Mouse (Mus musculus): ENCODE results near the gene Cbx4. TPM values are rescaled to one million over a fixed set of nuclear protein-coding genes. Genes with fewer than 3 reads are reported as not detected.

Gene Cbx4
- polyA plus RNA-seq, 1 experiment from 2014 or later: 7.0 TPM

DNA sequence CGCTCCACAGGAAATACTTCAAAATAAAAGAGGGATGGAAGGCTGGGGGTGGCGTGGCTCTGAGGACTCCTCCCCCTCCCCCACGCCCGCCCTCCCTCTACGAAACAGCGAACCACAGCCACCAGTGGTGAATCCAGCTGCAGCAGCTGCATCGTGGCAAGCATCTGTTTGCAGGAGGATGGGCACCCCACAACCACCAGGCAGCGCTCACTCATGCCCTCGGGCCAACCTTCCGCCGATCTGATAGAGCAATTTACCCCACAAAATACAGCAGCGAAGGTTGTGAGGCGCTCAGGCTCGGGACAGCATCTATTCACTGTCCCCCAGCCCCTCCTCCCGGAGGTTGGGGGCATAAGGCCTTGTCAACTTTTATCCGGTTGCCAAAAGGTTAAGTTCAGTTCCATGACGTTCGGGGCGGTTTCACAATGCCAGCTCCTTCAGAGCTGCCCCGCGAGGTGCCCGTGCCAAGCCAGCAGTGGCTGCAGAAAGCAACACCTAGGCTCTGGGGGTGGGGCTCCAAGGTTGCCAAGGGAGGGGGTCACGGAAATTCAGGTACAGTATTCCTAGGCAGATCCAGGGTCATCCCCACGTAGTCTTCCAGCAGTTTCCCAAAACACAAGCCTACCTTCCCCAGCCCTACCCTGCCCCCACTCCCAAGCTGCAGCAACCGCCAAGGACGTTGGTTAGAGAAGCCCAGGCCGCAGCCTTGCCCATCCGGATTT, 2.1 kb downstream of the Cbx4 start:
- Histone ChIP-seq H3K4me2 (ENCODE audit: low read depth, low read length, severe bottlenecking) (peak overlapping the region; percentile 84), H3K4me1 (replicated peaks; ENCODE audit: control insufficient read depth, insufficient read depth, low read length) (peaks cover 54% of the 10 kb centered on the region), H3K27me3 (ENCODE audit: control insufficient read depth, insufficient read depth, low read length) (peaks cover 69% of the 10 kb centered on the region), H3K9me3 (ENCODE audit: control insufficient read depth, low read length) (no peaks in the 10 kb centered on the region), H3K4me3 (ENCODE audit: low read depth, low read length) (peak overlapping the region; percentile 79), H3K36me3 (ENCODE audit: control insufficient read depth, insufficient read depth, low read length) (no peaks in the 10 kb centered on the region), H3K27ac (ENCODE audit: low read depth, low read length) (no peak overlapping the region), H3K9ac (ENCODE audit: low read length) (peak overlapping the region; percentile 86)
- no peak for ATAC-seq (replicated peaks; ENCODE audit: low FRiP score)
- DNase-seq (ENCODE audit: low spot score): peak; percentile 61
- WGBS: 2% methylated on average over 28 of the region's 28 CpGs

DNA sequence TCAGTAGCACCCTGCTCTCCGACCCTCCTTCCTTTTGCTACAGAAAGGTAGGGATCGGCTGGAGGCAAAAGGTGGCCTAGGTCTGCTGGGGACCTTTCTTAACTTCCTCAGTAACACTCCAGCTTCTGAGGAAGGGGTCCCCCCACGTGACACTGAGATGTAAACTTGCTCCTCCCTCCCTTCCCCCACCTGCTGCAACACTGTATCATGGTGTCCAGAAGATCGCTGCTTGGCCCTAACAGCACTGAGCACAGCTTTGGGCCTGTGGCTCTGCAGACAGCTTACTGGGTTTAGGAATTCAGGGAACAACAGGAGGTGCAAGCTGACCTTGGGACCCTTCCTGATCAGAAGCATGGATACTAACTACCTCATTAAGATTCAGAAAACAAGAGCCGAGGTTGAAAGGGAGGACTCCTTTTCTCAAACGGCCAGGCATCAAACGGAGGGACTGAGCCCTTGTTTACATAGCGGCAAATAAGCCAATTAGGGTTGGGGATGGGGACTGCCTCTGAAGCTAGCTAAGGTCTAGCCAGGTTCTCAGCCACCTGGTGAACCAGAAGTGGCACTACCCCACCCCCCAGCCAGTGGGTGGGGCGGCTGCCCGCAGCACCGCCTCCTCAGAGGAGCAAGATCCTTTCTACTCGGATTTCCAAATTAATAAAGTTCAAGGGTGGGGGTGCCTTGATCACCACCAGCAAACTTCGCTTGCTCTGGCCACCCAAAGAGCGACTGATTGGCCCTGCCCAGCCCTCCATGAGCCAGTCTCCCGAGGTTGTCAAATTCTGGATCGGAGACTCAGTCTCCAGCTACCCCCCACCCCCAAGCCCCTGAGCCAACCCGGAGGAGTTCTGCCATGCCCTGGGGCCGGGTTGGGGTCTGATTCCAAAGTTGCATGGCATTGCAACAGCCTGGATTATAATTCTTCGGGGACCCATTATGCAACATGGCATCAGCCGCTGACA, 3.1 kb downstream of the Cbx4 start:
- peak overlapping the region; percentile 79; the same call in 1 of the 2 replicates for H3K4me3 ChIP-seq (ENCODE audit: low read depth, low read length)
- H3K36me3 ChIP-seq (ENCODE audit: control insufficient read depth, insufficient read depth, low read length): no peaks in the 10 kb centered on the region
- no peaks in the 10 kb centered on the region for H3K9me3 ChIP-seq (ENCODE audit: control insufficient read depth, low read length)
- ATAC-seq (replicated peaks; ENCODE audit: low FRiP score) (no peak), DNase-seq (ENCODE audit: low spot score) (no peak)
- H3K27ac ChIP-seq (ENCODE audit: low read depth, low read length): no peak overlapping the region
- H3K9ac ChIP-seq (ENCODE audit: low read length): no peak overlapping the region
- peaks cover 60% of the 10 kb centered on the region for H3K27me3 ChIP-seq (ENCODE audit: control insufficient read depth, insufficient read depth, low read length)
- H3K4me2 ChIP-seq (ENCODE audit: low read depth, low read length, severe bottlenecking): peak overlapping the region; percentile 84
- peaks cover 58% of the 10 kb centered on the region for H3K4me1 ChIP-seq (replicated peaks; ENCODE audit: control insufficient read depth, insufficient read depth, low read length)
- WGBS: 2% methylated on average over 20 of the region's 20 CpGs

DNA sequence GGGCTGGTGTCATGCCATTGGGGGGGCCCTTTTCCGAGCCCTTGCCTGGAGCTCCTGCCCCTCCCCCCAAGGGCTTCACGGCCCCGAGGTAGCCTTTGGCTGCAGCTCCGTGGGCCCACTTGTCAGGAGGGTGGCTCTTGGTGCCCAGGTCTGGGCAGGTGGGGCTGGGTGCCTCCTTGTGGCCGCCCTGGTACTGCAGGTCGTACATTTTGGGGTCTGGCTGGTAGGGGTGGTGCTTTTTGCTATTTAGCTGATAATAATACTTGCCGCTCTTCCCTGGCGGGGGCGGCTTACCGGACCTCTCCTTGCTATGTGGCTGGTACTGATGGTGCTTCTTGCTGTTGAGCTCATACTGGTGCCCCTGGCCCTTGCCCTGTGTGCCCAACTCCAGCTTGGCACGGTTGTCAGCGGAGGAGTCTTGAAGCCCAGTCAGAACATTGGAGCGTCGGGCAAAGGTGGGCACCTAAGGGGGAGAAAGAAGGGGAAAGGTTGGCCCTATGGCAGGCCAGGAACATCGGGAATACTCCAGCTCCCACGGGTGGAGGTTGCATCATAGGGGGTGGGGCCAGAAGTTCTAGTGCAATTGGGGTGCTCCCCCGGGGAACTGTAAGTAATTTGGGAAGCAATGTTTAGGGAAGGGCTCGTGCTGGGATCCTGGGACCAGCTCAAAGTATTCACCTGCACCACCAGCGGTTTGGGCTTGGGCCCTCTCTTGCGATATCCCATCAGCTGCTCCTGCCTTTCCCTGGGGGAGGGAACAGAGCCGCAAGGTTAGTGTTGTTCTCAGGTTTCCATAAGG, 4.0 kb downstream of the Cbx4 start:
- H3K27ac ChIP-seq (ENCODE audit: low read depth, low read length): no peak overlapping the region
- ATAC-seq (replicated peaks; ENCODE audit: low FRiP score) (no peak), DNase-seq (ENCODE audit: low spot score) (peak; percentile 83)
- H3K9ac ChIP-seq (ENCODE audit: low read length): no peak overlapping the region
- peaks cover 53% of the 10 kb centered on the region for H3K4me1 ChIP-seq (replicated peaks; ENCODE audit: control insufficient read depth, insufficient read depth, low read length)
- no peak overlapping the region for H3K4me2 ChIP-seq (ENCODE audit: low read depth, low read length, severe bottlenecking)
- no peaks in the 10 kb centered on the region for H3K36me3 ChIP-seq (ENCODE audit: control insufficient read depth, insufficient read depth, low read length)
- H3K9me3 ChIP-seq (ENCODE audit: control insufficient read depth, low read length): no peaks in the 10 kb centered on the region
- H3K4me3 ChIP-seq (ENCODE audit: low read depth, low read length): peak overlapping the region; percentile 10; the same call in 1 of the 2 replicates
- H3K27me3 ChIP-seq (ENCODE audit: control insufficient read depth, insufficient read depth, low read length): peaks cover 51% of the 10 kb centered on the region
- WGBS: 8% methylated on average over 21 of the region's 21 CpGs

DNA sequence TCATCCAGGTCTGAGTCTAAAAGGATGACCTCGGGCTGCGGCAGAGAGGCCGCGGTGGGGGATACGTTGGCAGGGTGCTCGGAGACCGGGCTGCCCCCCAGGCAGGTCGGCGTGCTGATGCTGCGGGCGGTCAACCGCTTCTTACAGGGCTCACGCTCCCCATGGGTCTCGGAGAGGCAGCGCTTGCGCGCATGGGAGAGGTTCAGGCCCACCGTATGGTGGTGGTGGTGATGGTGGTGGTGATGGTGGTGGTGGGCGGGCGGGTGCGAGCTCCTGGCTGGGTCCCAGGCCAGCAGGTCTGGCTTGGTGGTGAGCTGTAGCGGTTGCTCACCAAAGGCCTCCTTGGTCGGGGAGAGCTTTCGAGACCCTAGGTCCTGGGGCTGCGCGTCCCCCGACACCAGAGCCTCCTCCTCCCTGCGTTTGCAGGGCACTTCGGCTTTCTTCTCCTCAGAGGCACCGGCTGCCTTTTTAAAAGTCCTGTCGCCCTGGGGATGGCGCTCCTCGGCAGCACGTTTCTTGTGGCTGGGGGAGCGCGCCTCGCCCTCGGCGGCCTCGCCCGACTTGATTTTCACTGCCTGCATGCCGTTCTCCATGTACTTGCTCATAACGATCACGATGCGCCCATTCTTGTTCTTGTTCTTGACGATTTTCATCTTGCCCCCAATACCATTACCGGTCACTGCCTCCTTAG, 4.7 kb downstream of the Cbx4 start:
- 7% methylated on average over 47 of the region's 47 CpGs for WGBS
- H3K27me3 ChIP-seq (ENCODE audit: control insufficient read depth, insufficient read depth, low read length): peaks cover 46% of the 10 kb centered on the region
- H3K4me3 ChIP-seq (ENCODE audit: low read depth, low read length): peak overlapping the region; percentile 10; the same call in 1 of the 2 replicates
- ATAC-seq (replicated peaks; ENCODE audit: low FRiP score) (no peak), DNase-seq (ENCODE audit: low spot score) (peak; percentile 63)
- H3K9me3 ChIP-seq (ENCODE audit: control insufficient read depth, low read length): no peaks in the 10 kb centered on the region
- peaks cover 50% of the 10 kb centered on the region for H3K4me1 ChIP-seq (replicated peaks; ENCODE audit: control insufficient read depth, insufficient read depth, low read length)
- no peaks in the 10 kb centered on the region for H3K36me3 ChIP-seq (ENCODE audit: control insufficient read depth, insufficient read depth, low read length)
- no peak overlapping the region for H3K9ac ChIP-seq (ENCODE audit: low read length)
- no peak overlapping the region for H3K27ac ChIP-seq (ENCODE audit: low read depth, low read length)
- H3K4me2 ChIP-seq (ENCODE audit: low read depth, low read length, severe bottlenecking): 0 out of 2 replicates have a peak overlapping the region, but pooled peaks have one; percentile 11

- Histone ChIP-seq H3K4me1 (replicated peaks; ENCODE audit: control insufficient read depth, insufficient read depth, low read length) (peaks cover 50% of the 10 kb centered on the region), H3K9me3 (ENCODE audit: control insufficient read depth, low read length) (no peaks in the 10 kb centered on the region), H3K4me3 (ENCODE audit: low read depth, low read length) (peak overlapping the region; percentile 10; the same call in 1 of the 2 replicates), H3K4me2 (ENCODE audit: low read depth, low read length, severe bottlenecking) (0 out of 2 replicates have a peak overlapping the region, but pooled peaks have one; percentile 11), H3K9ac (ENCODE audit: low read length) (no peak overlapping the region), H3K36me3 (ENCODE audit: control insufficient read depth, insufficient read depth, low read length) (no peaks in the 10 kb centered on the region), H3K27ac (ENCODE audit: low read depth, low read length) (no peak overlapping the region), H3K27me3 (ENCODE audit: control insufficient read depth, insufficient read depth, low read length) (peaks cover 46% of the 10 kb centered on the region)
- ATAC-seq (replicated peaks; ENCODE audit: low FRiP score) (no peak), DNase-seq (ENCODE audit: low spot score) (peak; percentile 62)
- WGBS: 10% methylated on average over 33 of the region's 33 CpGs
Measured at GRCm38 (mm10) chr11:119080461-119081147, 5.4 kb downstream of the Cbx4 start.

GRCm38 (mm10) chr11:119079445-119079837, 6.6 kb downstream of the Cbx4 start:
- Histone ChIP-seq H3K4me3 (ENCODE audit: low read depth, low read length) (peak overlapping the region; percentile 2; the same call in 1 of the 2 replicates), H3K36me3 (ENCODE audit: control insufficient read depth, insufficient read depth, low read length) (no peaks in the 10 kb centered on the region), H3K9ac (ENCODE audit: low read length) (peak overlapping the region; percentile 12; the same call in 1 of the 2 replicates), H3K4me2 (ENCODE audit: low read depth, low read length, severe bottlenecking) (peak overlapping the region; percentile 37), H3K27me3 (ENCODE audit: control insufficient read depth, insufficient read depth, low read length) (peaks cover 46% of the 10 kb centered on the region), H3K27ac (ENCODE audit: low read depth, low read length) (no peak overlapping the region; the same call in 1 of the 2 replicates), H3K9me3 (ENCODE audit: control insufficient read depth, low read length) (no peaks in the 10 kb centered on the region), H3K4me1 (replicated peaks; ENCODE audit: control insufficient read depth, insufficient read depth, low read length) (peaks cover 46% of the 10 kb centered on the region)
- DNase-seq (ENCODE audit: low spot score) (no peak), ATAC-seq (replicated peaks; ENCODE audit: low FRiP score) (no peak)
- 15% methylated on average over 7 of the region's 7 CpGs for WGBS

- Histone ChIP-seq H3K4me3 (ENCODE audit: low read depth, low read length) (peak overlapping the region; percentile 2; the same call in 1 of the 2 replicates), H3K36me3 (ENCODE audit: control insufficient read depth, insufficient read depth, low read length) (no peaks in the 10 kb centered on the region), H3K9me3 (ENCODE audit: control insufficient read depth, low read length) (no peaks in the 10 kb centered on the region), H3K9ac (ENCODE audit: low read length) (peak overlapping the region; percentile 12; the same call in 1 of the 2 replicates), H3K4me2 (ENCODE audit: low read depth, low read length, severe bottlenecking) (peak overlapping the region; percentile 37), H3K4me1 (replicated peaks; ENCODE audit: control insufficient read depth, insufficient read depth, low read length) (peaks cover 40% of the 10 kb centered on the region), H3K27ac (ENCODE audit: low read depth, low read length) (peak overlapping the region; percentile 54), H3K27me3 (ENCODE audit: control insufficient read depth, insufficient read depth, low read length) (peaks cover 44% of the 10 kb centered on the region)
- ATAC-seq (replicated peaks; ENCODE audit: low FRiP score): peak; percentile 74
- 2% methylated on average over 22 of the region's 27 CpGs for WGBS
- peak; percentile 84 for DNase-seq (ENCODE audit: low spot score)
Measured at GRCm38 (mm10) chr11:119078691-119079444, 7.2 kb downstream of the Cbx4 start.

All from forebrain, embryonic 11.5 days (tissue).